16 mouse cellular contexts compared by ENCODE assay signal in genomic region chr12:79689299-79689698, GRCm38 (mm10).
DNase-seq lines count a peak whose midpoint lies in the region; ATAC-seq and TF ChIP-seq lines count a peak whose summit lies in the region.
"Had no signal": no experiment of that assay in that cellular context is flagged by ENCODE, and none has a peak within 500 bp of the region (broad histone marks: within the 10 kb centered on the region; RNA-seq: fewer than 3 reads in every experiment).

No protein-coding gene starts in this region.

- H3K9me3 ChIP-seq in midbrain, embryonic 10.5 days (replicated peaks): no peaks in the 10 kb centered on the region
- H3K9me3 ChIP-seq in midbrain, embryonic 14.5 days (ENCODE audit: control insufficient read depth, low read length): no peaks in the 10 kb centered on the region
- H3K9me3 ChIP-seq in kidney, postnatal 0 days (replicated peaks; ENCODE audit: low read length): no peaks in the 10 kb centered on the region
- no peaks in the 10 kb centered on the region for H3K9me3 ChIP-seq in liver, embryonic 12.5 days (replicated peaks)
- no peaks in the 10 kb centered on the region for H3K9me3 ChIP-seq in hindbrain, embryonic 11.5 days (ENCODE audit: control insufficient read depth, low read length)
- H3K9me3 ChIP-seq: embryonic facial prominence, embryonic 13.5 days; midbrain, embryonic 15.5 days; neural tube, embryonic 15.5 days had no signal

- H3K4me3 ChIP-seq in midbrain, embryonic 10.5 days: no peak overlapping the region
- no peak overlapping the region for H3K4me3 ChIP-seq in midbrain, embryonic 14.5 days (replicated peaks; ENCODE audit: low read depth, low read length)
- H3K4me3 ChIP-seq in kidney, postnatal 0 days (replicated peaks; ENCODE audit: low read depth, low read length): no peak overlapping the region
- H3K4me3 ChIP-seq in liver, embryonic 12.5 days: no peak overlapping the region
- H3K4me3 ChIP-seq in layer of hippocampus, adult 2 months: no peak overlapping the region
- no peak overlapping the region for H3K4me3 ChIP-seq in hindbrain, embryonic 11.5 days (ENCODE audit: low read depth, low read length)
- H3K4me3 ChIP-seq: embryonic facial prominence, embryonic 13.5 days; midbrain, embryonic 15.5 days; neural tube, embryonic 15.5 days had no signal

- no peak overlapping the region for H3K9ac ChIP-seq in midbrain, embryonic 14.5 days (replicated peaks; ENCODE audit: low read length)
- no peak overlapping the region for H3K9ac ChIP-seq in kidney, postnatal 0 days (ENCODE audit: low read depth, low read length)
- no peak overlapping the region for H3K9ac ChIP-seq in liver, embryonic 12.5 days
- H3K9ac ChIP-seq in hindbrain, embryonic 11.5 days (ENCODE audit: low read depth, low read length): no peak overlapping the region
- H3K9ac ChIP-seq: embryonic facial prominence, embryonic 13.5 days; forebrain, postnatal 0 days; midbrain, embryonic 15.5 days; neural tube, embryonic 15.5 days had no signal

- no peak for TF ChIP-seq CTCF in kidney, postnatal 0 days (IDR thresholded peaks at IDR 0.05; ENCODE audit: low read depth)
- no peak for TF ChIP-seq CTCF in layer of hippocampus, adult 2 months (conservative IDR thresholded peaks at IDR 0.05)

- no peaks in the 10 kb centered on the region for H3K27me3 ChIP-seq in midbrain, embryonic 10.5 days (ENCODE audit: low read depth, poor library complexity, severe bottlenecking)
- no peaks in the 10 kb centered on the region for H3K27me3 ChIP-seq in midbrain, embryonic 14.5 days (ENCODE audit: control insufficient read depth, insufficient read depth, low read length)
- no peaks in the 10 kb centered on the region for H3K27me3 ChIP-seq in kidney, postnatal 0 days (ENCODE audit: insufficient read depth, low read length)
- no peaks in the 10 kb centered on the region for H3K27me3 ChIP-seq in liver, embryonic 12.5 days (replicated peaks)
- no peaks in the 10 kb centered on the region for H3K27me3 ChIP-seq in hindbrain, embryonic 11.5 days (ENCODE audit: control insufficient read depth, insufficient read depth, low read length)
- H3K27me3 ChIP-seq: embryonic facial prominence, embryonic 13.5 days; midbrain, embryonic 15.5 days; neural tube, embryonic 15.5 days had no signal

- WGBS in midbrain, embryonic 10.5 days: 80% methylated on average over 8 of the region's 8 CpGs
- 74% methylated on average over 8 of the region's 8 CpGs for WGBS in midbrain, embryonic 14.5 days
- 54% methylated on average over 8 of the region's 8 CpGs for WGBS in kidney, postnatal 0 days
- WGBS in liver, embryonic 12.5 days (ENCODE audit: insufficient replicate concordance): 78% methylated on average over 8 of the region's 8 CpGs
- WGBS in hindbrain, embryonic 11.5 days: 69% methylated on average over 8 of the region's 8 CpGs

- no peak for DNase-seq in midbrain, embryonic 10.5 days (ENCODE audit: low spot score)
- no peak for DNase-seq in midbrain, embryonic 14.5 days
- no peak for DNase-seq in kidney, postnatal 0 days (ENCODE audit: low spot score)
- DNase-seq in layer of hippocampus, adult 2 months (ENCODE audit: low spot score in 2 of 2): no peak
- no peak for DNase-seq in lung, postnatal 25 days (ENCODE audit: low spot score)
- DNase-seq in hindbrain, embryonic 11.5 days (ENCODE audit: low spot score): no peak
- DNase-seq: adrenal gland, postnatal 10 days; cerebellum, adult 9-11 months; forebrain, postnatal 0 days; heart, postnatal 4 days; lung, postnatal 10 days; thymus, postnatal 36 days had no signal

- ATAC-seq in midbrain, embryonic 14.5 days (ENCODE audit: low FRiP score, low TSS enrichment): no peak
- ATAC-seq in kidney, postnatal 0 days (replicated peaks; ENCODE audit: low FRiP score, low read depth): peak; percentile 79
- ATAC-seq in liver, embryonic 12.5 days: peak; percentile 64
- no peak for ATAC-seq in hindbrain, embryonic 11.5 days (ENCODE audit: low FRiP score)
- ATAC-seq: forebrain, postnatal 0 days; midbrain, embryonic 15.5 days had no signal

- H3K36me3 ChIP-seq in midbrain, embryonic 10.5 days: no peaks in the 10 kb centered on the region
- no peaks in the 10 kb centered on the region for H3K36me3 ChIP-seq in midbrain, embryonic 14.5 days (ENCODE audit: control insufficient read depth, insufficient read depth, low read length)
- no peaks in the 10 kb centered on the region for H3K36me3 ChIP-seq in kidney, postnatal 0 days (ENCODE audit: insufficient read depth, low read length)
- H3K36me3 ChIP-seq in liver, embryonic 12.5 days: no peaks in the 10 kb centered on the region
- H3K36me3 ChIP-seq in hindbrain, embryonic 11.5 days (ENCODE audit: control insufficient read depth, insufficient read depth, low read length): no peaks in the 10 kb centered on the region
- H3K36me3 ChIP-seq: embryonic facial prominence, embryonic 13.5 days; midbrain, embryonic 15.5 days; neural tube, embryonic 15.5 days had no signal

- peak overlapping the region; percentile 38 for H3K27ac ChIP-seq in midbrain, embryonic 10.5 days (replicated peaks)
- no peak overlapping the region for H3K27ac ChIP-seq in midbrain, embryonic 14.5 days (replicated peaks; ENCODE audit: low read depth, low read length)
- H3K27ac ChIP-seq in kidney, postnatal 0 days: peak overlapping the region; percentile 13; the same call in 1 of the 2 replicates
- no peak overlapping the region for H3K27ac ChIP-seq in liver, embryonic 12.5 days
- no peak overlapping the region for H3K27ac ChIP-seq in layer of hippocampus, adult 2 months
- no peak overlapping the region for H3K27ac ChIP-seq in hindbrain, embryonic 11.5 days (ENCODE audit: low read depth, low read length)
- H3K27ac ChIP-seq: embryonic facial prominence, embryonic 13.5 days; midbrain, embryonic 15.5 days; neural tube, embryonic 15.5 days had no signal

- no peak overlapping the region for H3K4me2 ChIP-seq in midbrain, embryonic 14.5 days (ENCODE audit: low read length)
- no peak overlapping the region for H3K4me2 ChIP-seq in kidney, postnatal 0 days (ENCODE audit: low read length)
- H3K4me2 ChIP-seq in liver, embryonic 12.5 days: no peak overlapping the region
- H3K4me2 ChIP-seq in hindbrain, embryonic 11.5 days (replicated peaks; ENCODE audit: low read depth, low read length): no peak overlapping the region
- H3K4me2 ChIP-seq: embryonic facial prominence, embryonic 13.5 days; midbrain, embryonic 15.5 days; neural tube, embryonic 15.5 days had no signal

- peaks cover 33% of the 10 kb centered on the region for H3K4me1 ChIP-seq in midbrain, embryonic 10.5 days
- no peaks in the 10 kb centered on the region for H3K4me1 ChIP-seq in midbrain, embryonic 14.5 days (ENCODE audit: control insufficient read depth, insufficient read depth, low read length)
- H3K4me1 ChIP-seq in kidney, postnatal 0 days (replicated peaks; ENCODE audit: insufficient read depth, low read length): peaks cover 6% of the 10 kb centered on the region; the same call in 1 of the 2 replicates
- H3K4me1 ChIP-seq in liver, embryonic 12.5 days: peaks cover 10% of the 10 kb centered on the region; the same call in 1 of the 2 replicates
- H3K4me1 ChIP-seq in hindbrain, embryonic 11.5 days (replicated peaks; ENCODE audit: control insufficient read depth, insufficient read depth, low read length): 0 out of 2 replicates have a peak, but pooled peaks cover 2% of the 10 kb centered on the region
- H3K4me1 ChIP-seq: midbrain, embryonic 15.5 days; neural tube, embryonic 15.5 days had no signal

Comparison
In these comparisons a context has a peak if more than half of its experiments do, and no peak if none do; other contexts are left out.
1. H3K27ac ChIP-seq: peak in midbrain, embryonic 10.5 days (single experiment) and kidney, postnatal 0 days (single experiment); none in midbrain, embryonic 14.5 days (single experiment), liver, embryonic 12.5 days (single experiment), layer of hippocampus, adult 2 months (single experiment) and hindbrain, embryonic 11.5 days (single experiment).
2. ATAC-seq: peak in kidney, postnatal 0 days (single experiment) and liver, embryonic 12.5 days (single experiment); none in midbrain, embryonic 14.5 days (single experiment) and hindbrain, embryonic 11.5 days (single experiment).